Mouse (Mus musculus) WW6 (cell line): ENCODE data around the gene Fchsd2.

ENCODE experiments used
- DNase-seq: peaks from one replicate; pipeline ENCODE4 v3.0.0-alpha.2; 2013; ENCODE audit warnings: low read depth, low spot score

The Fchsd2 gene

DNA sequence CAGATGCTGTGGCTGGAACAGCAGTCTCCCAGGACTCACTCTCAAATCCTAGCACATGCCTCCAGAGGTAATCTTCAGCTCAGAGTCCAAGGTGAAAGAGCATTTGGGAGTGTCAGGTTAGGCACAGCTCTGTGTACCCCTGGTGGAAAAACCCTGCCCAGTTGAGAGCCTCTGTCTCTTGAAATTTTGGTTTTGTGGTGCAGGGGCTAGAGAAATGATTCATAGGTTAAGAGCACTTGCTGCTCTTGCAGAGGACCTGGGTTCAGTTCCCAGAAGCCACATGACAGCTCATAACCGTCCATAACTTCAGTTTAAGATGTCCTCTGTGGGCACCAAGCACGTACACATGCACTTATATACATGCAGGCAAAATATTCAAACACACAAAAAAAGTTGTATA is 195.2 kb downstream of the Fchsd2 start:
- DNase-seq = no peak

DNA sequence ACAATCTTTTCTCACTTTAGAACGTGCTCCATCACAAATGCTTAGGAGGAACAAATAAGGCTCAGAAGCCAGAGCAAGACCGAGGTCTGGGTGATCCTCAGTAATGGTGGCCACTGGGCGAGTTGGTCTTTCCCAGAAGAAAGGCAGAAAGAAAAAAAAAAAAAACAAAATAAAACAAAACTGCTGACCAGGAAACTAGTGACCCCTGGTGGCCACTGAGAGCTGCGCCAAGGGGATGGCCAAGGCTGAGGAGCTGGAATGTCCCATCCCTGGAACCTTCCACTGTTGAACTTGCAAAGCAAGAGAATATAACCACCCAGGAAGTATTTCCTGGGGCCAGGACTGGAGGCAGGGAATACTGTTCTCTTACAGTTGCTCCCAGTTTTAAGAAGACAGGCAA is 195.8 kb downstream of the Fchsd2 start:
- no peak for DNase-seq

DNA sequence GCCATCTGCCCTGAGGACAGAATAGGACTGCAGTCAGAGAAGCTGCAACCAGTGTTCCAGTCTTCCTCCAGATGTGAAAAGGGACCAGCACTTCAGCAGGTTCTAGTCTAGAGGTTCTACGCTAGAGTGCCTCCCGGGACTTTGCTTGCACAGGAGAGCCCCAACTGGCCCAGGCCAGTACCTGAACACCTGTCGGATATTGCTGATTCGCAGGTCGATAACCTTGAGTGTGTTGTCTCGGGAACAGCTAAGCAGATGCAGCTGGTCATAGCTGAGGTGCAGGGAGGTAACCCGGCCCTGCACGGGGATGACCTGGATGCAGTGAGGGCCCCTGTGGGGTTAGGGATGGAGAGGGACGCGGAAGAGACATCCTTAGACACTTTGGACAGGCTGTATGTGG is 197.7 kb downstream of the Fchsd2 start:
- DNase-seq = no peak

DNA sequence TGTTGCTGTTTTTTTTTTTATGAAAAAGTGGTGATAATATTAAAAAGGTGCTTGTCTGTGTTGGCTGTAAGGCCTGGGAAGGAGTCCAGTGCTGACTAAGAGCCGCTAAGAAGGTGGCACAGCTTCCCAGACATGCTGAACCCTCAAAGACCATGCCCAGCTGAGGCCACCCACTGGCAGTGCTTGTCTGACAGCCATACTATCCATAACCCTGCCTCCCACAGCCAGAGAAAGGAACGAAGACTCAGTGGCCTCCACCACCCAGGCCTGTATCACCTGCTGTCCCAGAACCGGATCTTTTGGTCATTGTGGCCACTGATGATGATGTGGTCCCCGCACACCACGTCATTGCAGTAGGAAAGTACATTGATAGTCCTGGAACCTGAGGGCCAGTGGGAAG is 198.5 kb downstream of the Fchsd2 start:
- no peak for DNase-seq

DNA sequence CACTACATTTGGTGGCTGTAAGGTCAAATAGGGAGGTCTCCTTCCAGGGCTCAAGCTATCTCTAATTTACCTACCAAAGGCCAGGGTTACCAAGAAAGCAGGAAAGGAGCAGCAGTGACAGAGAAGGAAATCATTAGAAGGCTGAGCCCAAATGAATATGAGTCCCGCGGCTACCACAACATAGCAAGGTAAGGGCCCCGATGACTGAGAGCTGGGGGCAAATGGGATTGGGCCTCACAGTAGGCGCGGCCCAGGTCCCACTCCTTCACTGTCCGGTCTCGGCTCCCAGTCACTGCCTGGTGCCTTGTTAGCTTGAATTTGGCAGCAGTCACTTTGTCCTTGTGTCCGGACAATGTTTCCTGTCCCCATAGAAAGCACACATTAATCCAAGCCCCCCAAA is 199.0 kb downstream of the Fchsd2 start:
- DNase-seq = no peak

DNA sequence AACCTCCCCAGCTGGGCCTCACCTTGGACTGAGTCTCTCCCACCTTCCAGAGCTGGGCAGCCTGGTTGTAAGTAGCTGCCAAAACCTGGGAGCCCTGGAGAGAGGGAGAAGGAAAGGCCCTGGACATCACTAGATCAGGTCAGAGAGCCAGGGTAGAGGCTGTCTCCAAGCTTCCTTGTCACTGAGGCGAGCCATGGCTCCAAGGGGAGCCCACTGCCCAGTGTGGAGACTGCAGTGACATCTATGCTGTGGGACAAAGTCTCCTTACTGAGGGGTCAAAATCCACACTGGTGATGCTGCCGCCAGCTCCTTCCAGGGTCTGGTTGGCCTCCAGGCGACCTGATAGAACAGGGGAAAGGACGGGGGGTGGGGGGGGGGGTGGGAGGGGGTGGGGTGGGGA is 199.4 kb downstream of the Fchsd2 start:
- DNase-seq = no peak

DNA sequence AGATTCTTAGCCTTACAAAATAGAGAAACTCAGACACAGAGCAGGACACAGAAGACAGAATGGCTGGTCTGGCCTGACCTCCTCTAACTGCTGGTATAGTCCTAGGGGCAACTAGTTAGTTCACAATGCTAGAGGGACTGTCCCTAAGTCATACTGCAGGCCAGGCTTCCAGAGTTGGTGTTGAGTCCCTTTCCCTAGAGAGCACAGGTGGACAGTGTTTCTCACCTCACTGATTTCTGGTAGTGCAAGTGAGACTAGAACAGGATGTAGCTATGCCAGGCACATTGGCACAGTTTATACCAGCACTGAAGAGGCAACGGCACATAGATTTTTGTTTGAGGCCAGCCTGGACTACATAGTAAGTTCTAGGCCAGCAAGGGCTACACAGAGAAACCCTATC is 200.0 kb downstream of the Fchsd2 start:
- DNase-seq = no peak

DNA sequence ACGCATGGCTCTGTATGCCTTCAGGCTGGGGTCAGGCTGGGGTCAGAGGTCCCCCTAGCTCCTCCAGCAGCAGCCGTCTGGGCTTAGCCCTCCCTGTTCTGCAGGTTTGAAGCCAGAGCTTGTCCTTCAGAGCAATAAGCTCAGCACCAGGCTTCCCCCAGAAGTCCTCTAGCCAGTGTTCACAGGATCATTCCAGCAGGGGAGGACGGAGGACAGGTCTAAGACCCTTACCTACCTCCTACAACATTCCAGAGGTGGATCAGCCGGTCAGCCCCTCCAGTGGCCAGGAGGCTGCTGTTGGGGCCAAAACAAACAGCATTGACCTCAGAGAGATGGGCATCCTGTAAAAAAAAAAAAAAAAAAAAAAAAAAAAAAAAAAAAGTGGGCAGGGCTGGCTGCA is 200.5 kb downstream of the Fchsd2 start:
- DNase-seq = no peak

DNA sequence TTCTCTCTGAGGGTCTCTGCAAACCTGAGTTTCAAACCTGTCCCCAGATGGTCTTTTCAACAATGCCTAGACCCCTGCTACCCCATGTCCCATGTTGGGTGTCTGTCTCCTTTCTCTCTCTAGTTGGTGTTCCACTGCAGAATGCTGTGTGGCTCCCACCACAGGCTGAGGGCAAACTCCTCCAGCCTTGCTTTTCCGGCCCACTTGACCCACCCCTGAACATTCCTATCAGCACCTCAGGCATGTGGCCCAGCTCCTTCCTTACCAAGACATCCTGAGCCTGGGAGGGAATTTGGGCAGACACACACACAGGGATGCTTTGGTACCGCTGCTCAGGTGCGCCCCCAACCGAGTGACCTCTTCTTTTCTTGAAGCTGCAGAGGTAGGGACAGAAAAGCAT is 200.9 kb downstream of the Fchsd2 start:
- no peak for DNase-seq

DNA sequence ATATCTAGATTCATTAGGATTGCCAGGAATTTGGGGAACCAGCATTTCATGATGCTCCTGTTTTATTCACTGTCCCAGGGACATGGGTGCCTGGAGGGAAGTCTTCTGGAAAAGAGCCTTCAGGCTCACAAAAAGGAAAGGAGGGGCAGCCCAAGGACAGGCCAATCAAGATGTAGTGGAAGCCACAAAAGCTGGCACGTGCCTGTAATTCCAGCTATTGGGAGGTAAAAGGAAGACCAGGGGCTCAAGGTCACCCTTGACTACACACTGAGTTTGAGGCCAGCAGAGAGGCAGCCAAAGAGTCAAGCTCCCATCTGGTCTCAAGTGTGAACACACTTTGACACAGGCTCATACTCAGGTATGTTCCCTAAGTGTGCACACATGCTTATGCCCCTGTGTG is 202.8 kb downstream of the Fchsd2 start:
- DNase-seq = no peak

DNA sequence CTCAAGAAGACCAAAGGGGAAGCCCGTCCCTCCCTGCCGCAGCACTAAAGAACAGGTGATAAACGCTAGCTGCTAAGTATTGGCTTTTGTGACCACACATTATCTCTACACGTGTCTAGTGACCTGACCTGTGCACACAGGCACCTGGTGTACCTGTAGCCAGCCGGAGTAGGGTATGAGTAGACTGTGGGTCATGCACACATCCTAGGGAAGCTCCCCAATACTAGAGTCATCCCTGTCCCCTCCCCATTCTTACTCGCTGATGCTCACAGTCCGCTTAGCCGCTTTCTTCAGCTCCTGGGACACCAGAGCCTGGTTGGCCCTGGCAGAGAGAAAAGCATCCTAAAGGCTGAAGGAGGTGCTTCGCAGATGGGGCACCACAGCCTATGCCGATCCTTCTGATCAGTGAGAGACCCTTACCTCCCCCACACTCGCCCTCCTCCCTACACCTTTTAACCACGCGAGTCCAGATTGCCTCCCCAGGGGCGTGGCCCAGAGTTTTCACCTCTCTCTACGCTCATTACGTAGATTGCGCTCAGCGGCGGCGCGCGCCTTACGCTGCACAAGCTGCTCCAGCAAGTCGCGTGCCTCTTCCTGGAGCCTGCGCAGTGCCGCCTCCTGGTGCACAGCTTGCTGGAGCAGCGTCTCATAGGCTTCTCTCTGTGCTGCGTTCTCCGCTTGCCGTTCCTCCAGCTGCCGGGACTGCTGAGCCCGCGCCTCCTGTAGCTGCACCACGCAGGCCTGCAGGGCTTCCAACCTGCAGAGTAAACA is 203.8 kb downstream of the Fchsd2 start:
- DNase-seq = peak; percentile 76

DNA sequence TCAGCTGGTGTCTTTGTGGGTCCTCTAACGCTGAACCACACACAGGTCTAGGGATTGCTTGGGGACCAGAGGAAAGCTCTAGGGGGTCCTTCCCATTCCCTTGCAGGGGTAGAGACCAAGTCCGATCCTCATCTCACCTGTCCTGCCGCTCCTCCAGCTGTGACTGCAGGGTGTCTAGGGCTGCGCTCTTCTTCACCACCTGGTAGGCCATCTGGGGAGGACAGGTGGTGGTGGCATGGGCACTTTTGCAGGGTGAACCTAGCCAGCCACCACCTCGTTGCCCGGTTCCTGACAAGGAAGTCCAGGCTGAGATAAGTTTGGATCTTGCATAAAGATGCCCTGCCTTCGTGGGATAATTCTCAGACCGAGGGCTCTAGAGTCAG is 204.4 kb downstream of the Fchsd2 start:
- no peak for DNase-seq

DNA sequence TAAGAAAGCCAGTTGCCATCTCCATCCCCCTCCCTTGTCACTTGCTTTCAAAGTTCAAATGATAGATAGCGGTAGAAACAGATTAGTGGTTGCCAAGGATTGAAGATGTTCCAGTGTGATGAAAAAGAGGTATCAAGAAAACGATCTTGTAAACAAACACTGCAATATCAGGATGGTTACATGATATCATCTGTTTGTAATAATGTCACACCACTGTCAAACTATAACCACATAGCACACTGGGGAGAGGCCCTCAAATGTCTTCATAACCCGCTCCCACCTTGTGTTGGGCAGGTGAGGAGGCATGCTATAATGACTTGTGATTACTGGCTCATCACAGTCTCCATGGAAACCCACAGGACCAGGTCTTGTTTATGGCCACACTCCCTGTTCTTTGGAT is 205.7 kb downstream of the Fchsd2 start:
- DNase-seq = no peak

DNA sequence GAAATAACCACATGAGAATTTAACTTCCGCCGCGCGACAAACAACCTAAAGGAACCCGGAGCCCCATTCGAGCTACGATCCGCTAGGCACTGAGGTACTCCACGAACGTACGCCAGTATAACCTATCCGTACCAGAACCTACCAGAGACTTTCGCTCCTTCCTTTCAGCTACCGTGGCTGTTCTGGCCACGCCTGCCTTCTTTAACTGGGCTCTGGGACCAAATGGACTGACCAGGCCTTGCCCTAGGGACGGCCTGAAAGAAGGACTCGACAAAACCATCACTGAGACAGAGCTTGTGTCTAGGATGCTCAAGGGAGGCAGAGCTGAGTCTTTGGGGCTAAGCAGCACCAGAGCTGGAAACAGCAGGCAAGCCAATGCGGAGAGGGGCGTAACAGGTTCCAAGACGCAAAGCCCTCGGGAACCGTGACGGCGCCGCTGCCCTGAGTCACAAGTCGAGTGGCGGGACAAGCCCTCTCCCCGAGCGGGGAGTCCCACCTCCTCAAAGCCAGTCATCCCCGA is 208.8 kb downstream of the Fchsd2 start:
- no peak for DNase-seq

DNA sequence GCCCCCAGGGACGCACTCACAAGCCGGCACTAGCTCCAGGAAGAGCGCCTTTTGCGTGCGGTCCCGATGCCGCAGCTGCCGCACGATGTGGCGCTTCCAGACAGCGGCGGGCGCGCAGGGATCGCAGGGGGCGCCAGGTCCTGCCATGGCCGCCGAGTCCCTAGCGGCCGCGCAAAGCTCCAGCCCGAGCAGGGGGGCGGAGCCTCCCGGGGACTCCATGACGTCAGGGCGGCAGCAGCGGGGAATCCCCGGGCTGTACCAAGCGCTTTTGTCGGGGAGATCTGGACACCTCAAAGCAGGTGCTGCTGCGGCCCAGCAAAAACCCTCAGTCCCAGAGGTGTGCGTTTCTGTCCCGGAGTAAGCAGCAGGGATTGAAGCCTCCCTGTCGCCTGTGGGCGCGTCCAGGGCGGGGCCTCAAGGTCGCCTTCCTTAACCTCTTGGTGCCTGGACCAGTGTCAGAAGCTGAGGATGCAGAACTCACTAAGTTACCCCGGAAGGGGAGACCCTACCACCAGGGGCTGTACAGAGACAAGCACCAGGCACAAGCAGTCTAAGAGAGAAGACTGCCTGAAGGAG is 209.3 kb downstream of the Fchsd2 start, which contains the start of gene Atg16l2:
Gene Atg16l2 (minus strand): TSS at position 371 of the 576 bp plus-strand sequence.
- DNase-seq = peak; percentile 87

DNA sequence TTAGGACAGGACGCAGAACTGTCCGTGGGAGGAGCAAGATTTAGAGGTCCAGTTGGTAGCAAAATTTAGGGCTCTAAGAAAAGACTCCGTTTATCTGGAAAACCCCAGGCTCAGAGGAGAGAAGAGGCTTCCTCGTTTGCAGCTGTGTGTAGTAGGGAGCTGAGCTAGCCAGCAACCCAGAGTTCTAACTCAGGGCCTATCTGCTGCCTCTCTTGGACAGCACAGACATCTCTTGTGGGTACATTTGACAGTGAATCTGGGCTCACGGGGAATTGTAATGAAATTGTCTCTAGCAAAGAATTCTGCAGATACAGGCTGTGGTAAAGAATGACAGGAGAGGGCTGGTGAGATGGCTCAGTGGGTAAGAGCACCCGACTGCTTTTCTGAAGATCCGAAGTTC is 210.0 kb downstream of the Fchsd2 start:
- DNase-seq = no peak

DNA sequence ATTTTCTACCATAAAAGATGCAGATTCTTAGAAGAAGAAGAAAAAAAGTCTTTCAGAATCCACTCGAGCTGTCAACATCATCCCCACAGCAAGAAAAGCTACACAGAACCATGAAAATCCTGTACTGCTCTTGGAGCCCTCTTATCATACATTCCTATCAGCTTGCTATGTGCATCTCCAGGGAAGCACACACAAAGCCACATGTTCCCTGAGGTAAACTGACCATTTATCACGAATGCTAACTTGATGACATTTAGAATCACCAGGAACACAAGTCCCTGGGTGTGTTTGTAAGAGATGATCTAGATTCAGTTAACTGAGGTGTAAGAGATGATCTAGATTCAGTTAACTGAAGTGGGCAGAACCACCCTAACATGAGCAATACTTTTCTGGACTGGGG is 214.2 kb downstream of the Fchsd2 start:
- DNase-seq = no peak

DNA sequence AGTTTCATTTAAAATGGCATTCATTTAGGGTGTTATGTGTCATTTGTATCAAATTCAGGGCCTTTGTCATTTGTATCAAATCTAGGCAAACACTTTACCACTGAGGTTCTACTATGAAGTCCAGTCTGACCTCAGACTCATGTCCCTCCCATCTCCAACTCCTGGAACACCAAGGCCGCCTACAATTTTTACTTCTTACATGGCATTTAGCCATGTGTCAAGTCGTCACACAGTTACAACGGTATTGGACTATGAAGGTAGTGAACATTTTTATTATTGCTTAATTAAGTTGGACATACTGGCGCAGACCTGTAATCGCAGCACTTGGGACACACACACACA is 217.3 kb downstream of the Fchsd2 start:
- no peak for DNase-seq

DNA sequence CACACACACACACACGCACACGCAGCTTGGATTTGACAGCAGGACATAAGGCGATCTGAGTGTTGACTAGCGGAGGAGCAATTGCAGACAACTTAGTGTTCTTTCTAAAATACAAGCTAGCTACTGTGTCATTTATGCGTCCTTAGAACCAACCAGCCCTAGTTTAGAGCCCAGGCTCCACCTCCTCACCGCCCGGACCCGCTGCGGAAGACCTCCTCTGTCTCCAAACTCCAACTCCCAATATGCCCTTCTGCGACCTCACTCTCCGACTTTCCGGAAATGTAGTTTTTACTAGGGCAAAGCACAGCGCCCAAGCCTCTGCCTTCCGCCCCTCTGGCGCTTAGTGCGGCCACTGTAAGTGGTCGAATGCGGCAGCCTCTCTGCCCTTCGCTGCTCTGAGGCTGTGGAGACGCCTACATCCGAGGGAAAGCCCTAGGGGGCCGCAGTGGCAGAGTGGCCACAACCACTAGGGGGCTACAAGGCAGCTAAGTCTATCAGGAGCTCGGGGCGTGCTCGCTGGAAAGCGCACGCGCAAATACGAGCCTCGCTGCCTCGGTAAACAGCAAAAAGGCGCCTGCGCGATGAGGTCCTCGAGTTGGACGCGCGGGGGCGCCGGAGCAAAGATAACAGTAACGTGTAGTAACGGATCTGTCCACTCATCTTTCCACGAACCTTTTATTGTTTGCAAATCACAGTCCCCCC is 217.8 kb downstream of the Fchsd2 start:
- peak; percentile 93 for DNase-seq

DNA sequence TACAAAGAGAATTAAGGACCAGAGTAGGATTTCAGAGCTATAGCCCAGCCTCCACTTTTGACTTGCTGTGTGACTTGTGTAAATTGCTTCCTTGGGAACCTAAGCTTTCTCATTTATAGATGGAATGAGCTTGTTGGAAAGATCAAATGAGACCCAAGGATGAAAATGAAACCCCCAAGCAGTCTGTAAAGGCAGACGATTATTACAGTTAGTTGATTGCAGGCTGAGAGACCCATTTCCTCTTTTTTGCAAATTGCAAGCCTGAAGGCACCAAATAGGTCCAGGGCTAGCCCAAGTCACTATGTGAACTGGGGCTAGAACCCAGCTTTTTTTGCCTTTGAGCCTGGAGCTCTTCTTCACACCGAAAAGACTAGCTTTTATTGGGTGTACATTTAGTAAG is 218.4 kb downstream of the Fchsd2 start:
- DNase-seq = no peak

DNA sequence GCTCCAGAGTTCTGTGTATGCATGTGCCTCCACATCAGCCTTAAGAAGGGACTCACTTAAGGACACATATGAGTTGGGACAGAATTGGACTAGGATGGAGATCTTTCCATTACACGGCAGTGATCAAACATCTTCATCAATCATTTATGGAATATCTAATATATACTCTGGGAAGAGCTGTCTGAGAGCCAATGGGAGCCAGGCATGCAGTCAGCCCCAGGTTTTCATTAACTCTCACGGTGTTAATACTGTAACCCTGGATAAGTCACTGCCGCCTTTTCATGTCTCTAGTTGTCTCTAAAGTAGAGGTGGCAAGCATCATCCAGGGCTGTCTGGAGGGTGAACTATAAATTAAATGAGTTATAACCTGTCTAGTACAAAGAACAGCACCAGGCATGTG is 220.4 kb downstream of the Fchsd2 start:
- DNase-seq = no peak

DNA sequence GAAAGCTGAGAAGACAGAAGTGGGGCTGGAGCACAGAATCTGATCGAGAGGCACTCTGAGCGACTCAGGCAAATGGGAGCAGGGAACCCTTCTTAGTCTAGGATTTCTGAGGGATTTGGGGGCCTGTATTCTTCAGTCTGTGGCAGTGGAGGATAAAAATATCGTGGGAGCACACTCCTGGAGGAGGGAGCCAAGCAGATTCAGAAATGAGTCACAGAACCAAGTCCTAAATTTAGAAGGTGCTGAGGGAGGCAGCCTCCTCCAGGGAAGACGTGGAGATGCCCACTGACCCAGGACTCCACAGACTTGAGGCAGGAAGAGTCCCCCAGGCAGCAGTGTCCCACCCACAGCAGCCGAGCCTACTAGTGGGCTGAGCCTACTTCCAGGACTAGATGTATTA is 221.7 kb downstream of the Fchsd2 start:
- DNase-seq = no peak

DNA sequence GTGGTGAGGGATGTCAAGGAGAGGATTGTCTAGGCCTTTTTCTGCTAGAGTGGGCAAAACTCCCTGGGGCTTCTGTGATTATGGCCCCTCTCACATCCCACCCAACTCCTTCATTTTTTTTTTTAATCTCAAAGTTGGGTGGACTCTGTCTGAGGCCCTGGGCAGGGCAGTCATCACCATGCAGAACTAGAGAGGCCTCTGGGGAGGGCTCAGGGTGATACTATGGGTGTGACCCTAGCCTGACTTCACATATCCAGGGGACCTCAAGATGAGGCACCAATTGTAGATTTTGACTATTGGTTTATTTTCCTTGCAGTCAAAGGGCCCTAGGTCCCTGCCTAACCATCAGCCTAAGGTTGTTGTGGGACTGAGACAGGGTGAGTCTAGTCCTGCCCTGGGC is 223.0 kb downstream of the Fchsd2 start:
- DNase-seq = no peak
